Mouse (Mus musculus): ENCODE results near the gene Tfcp2l1. TPM values are rescaled to one million over a fixed set of nuclear protein-coding genes. Genes with fewer than 3 reads are reported as not detected.

Gene Tfcp2l1
- total and polyA plus RNA-seq, 3 experiments = 0.03 to 0.08 (median 0.04) TPM

DNA sequence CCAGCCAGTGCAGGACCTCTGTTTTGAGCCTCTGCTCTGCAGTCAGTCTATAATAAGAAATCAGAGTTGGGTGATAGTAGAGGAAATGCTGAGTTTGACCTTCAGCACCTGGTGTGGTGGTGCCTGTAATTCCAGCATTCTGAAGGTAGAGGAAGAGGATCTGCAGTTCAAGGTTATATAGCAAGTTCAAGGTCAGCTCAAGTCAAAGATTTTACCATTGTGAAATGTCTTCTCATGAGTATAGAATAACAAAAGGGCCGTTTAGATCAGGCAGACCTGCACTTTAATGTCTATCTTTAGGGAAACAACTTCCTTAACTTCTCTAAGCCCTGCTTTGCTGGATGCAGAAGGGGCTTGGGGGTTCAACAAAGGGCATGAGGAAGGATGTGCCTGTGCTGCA, 35.3 kb downstream of the Tfcp2l1 start:
- no peak for DNase-seq (ENCODE audit: extremely low read depth)
- no peak overlapping the region for H3K4me2 ChIP-seq (ENCODE audit: insufficient read depth, low read depth, poor library complexity, severe bottlenecking)
- dilution Hi-C loops (cut with MboI; ENCODE audit: extremely low pct_ligation_motif_present, extremely low pct_unique_long_range_greater_than_20kb, low sequenced_read_pairs) (no loop called here), in situ Hi-C loops (cut with MboI; ENCODE audit: low pct_ligation_motif_present, low pct_unique_long_range_greater_than_20kb, low sequenced_read_pairs) (no loop called here)
- peaks cover 0 to 5% of the 10 kb centered on the region in 2 experiments; a peak in 1 of 4 replicates for H3K4me1 ChIP-seq (ENCODE audit: control insufficient read depth in 1 of 2, insufficient read depth in 2 of 2)
- no peak overlapping the region for H3K9ac ChIP-seq (ENCODE audit: insufficient read depth, low read depth)
- H3K4me3 ChIP-seq (replicated peaks in 1 of 3; ENCODE audit: low read depth in 2 of 3, low read length in 2 of 3, poor library complexity in 1 of 3) = no peak overlapping the region
- no peaks in the 10 kb centered on the region for H3K36me3 ChIP-seq (replicated peaks in 1 of 2; ENCODE audit: control insufficient read depth in 1 of 2, insufficient read depth in 1 of 2, low read length in 1 of 2)
- no peaks in the 10 kb centered on the region for H3K9me3 ChIP-seq (replicated peaks; ENCODE audit: low read length)
- TF ChIP-seq RAD21 (IDR thresholded peaks at IDR 0.05; ENCODE audit: low read depth, low read length) (no peak), ZC3H11A (IDR thresholded peaks at IDR 0.05; ENCODE audit: low read depth, low read length) (no peak), SMC3 (IDR thresholded peaks at IDR 0.05; ENCODE audit: low read depth, low read length) (no peak), RCOR1 (conservative IDR thresholded peaks at IDR 0.05; ENCODE audit: low read depth, low read length) (no peak), MYC (IDR thresholded peaks at IDR 0.05; ENCODE audit: low read depth, low read length) (no peak), TBP (conservative IDR thresholded peaks at IDR 0.05; ENCODE audit: low read depth, low read length) (no peak), MEF2A (IDR thresholded peaks at IDR 0.05; ENCODE audit: borderline replicate concordance, low read depth, low read length) (no peak), HCFC1 (IDR thresholded peaks at IDR 0.05; ENCODE audit: low read depth, low read length) (no peak), ZNF384 (IDR thresholded peaks at IDR 0.05; ENCODE audit: low read depth, low read length) (no peak), MAZ (IDR thresholded peaks at IDR 0.05; ENCODE audit: low read depth, low read length) (no peak), USF2 (conservative IDR thresholded peaks at IDR 0.05; ENCODE audit: low read depth, low read length) (no peak), CHD2 (IDR thresholded peaks at IDR 0.05; ENCODE audit: low read length) (no peak), BHLHE40 (IDR thresholded peaks at IDR 0.05; ENCODE audit: low read depth, low read length) (no peak), PAX5 (IDR thresholded peaks at IDR 0.05; ENCODE audit: low read length) (no peak), CHD1 (IDR thresholded peaks at IDR 0.05; ENCODE audit: low read depth, low read length) (no peak), POLR2AphosphoS2 (IDR thresholded peaks at IDR 0.05; ENCODE audit: low read depth, low read length) (no peak), E2F4 (IDR thresholded peaks at IDR 0.05; ENCODE audit: insufficient replicate concordance, low read depth, low read length) (no peak)
- H3K79me2 ChIP-seq (replicated peaks; ENCODE audit: control insufficient read depth, extremely low read depth, insufficient read depth, poor library complexity, severe bottlenecking) = no peaks in the 10 kb centered on the region
- H3K27ac ChIP-seq (ENCODE audit: insufficient read depth, low read depth) = no peak overlapping the region
- H3K27me3 ChIP-seq (replicated peaks) = peaks cover 2% of the 10 kb centered on the region

- H3K36me3 ChIP-seq (replicated peaks in 1 of 2; ENCODE audit: control insufficient read depth in 1 of 2, insufficient read depth in 1 of 2, low read length in 1 of 2) = no peaks in the 10 kb centered on the region
- in situ Hi-C loops (cut with MboI; ENCODE audit: low pct_ligation_motif_present, low pct_unique_long_range_greater_than_20kb, low sequenced_read_pairs) (no loop called here), dilution Hi-C loops (cut with MboI; ENCODE audit: extremely low pct_ligation_motif_present, extremely low pct_unique_long_range_greater_than_20kb, low sequenced_read_pairs) (no loop called here)
- no peak overlapping the region for H3K4me3 ChIP-seq (replicated peaks in 1 of 3; ENCODE audit: low read depth in 2 of 3, low read length in 2 of 3, poor library complexity in 1 of 3)
- TF ChIP-seq HCFC1 (IDR thresholded peaks at IDR 0.05; ENCODE audit: low read depth, low read length) = no peak
- TF ChIP-seq MAFK (IDR thresholded peaks at IDR 0.05; ENCODE audit: insufficient replicate concordance, low read length) = no peak
- no peak for TF ChIP-seq RCOR1 (conservative IDR thresholded peaks at IDR 0.05; ENCODE audit: low read depth, low read length)
- TF ChIP-seq MEF2A (IDR thresholded peaks at IDR 0.05; ENCODE audit: borderline replicate concordance, low read depth, low read length) = no peak
- no peak for TF ChIP-seq ZKSCAN1 (IDR thresholded peaks at IDR 0.05; ENCODE audit: borderline replicate concordance, low read depth, low read length)
- no peak for TF ChIP-seq PAX5 (IDR thresholded peaks at IDR 0.05; ENCODE audit: low read length)
- peaks cover 2% of the 10 kb centered on the region for H3K27me3 ChIP-seq (replicated peaks)
- no peak for DNase-seq (ENCODE audit: extremely low read depth)
- H3K9me3 ChIP-seq (replicated peaks; ENCODE audit: low read length) = no peaks in the 10 kb centered on the region
- no peak overlapping the region for H3K27ac ChIP-seq (ENCODE audit: insufficient read depth, low read depth)
- no peaks in the 10 kb centered on the region for H3K79me2 ChIP-seq (replicated peaks; ENCODE audit: control insufficient read depth, extremely low read depth, insufficient read depth, poor library complexity, severe bottlenecking)
- no peak overlapping the region for H3K4me2 ChIP-seq (ENCODE audit: insufficient read depth, low read depth, poor library complexity, severe bottlenecking)
- H3K9ac ChIP-seq (ENCODE audit: insufficient read depth, low read depth) = no peak overlapping the region
- peaks cover 0 to 5% of the 10 kb centered on the region in 2 experiments; a peak in 1 of 4 replicates for H3K4me1 ChIP-seq (ENCODE audit: control insufficient read depth in 1 of 2, insufficient read depth in 2 of 2)
Measured at GRCm38 (mm10) chr1:118667536-118667935, 39.8 kb downstream of the Tfcp2l1 start.

Data from CH12.LX (cell line).